Mouse (Mus musculus): ENCODE measurements around the gene Apbb2. TPM values are rescaled to one million over a fixed set of nuclear protein-coding genes. Genes with fewer than 3 reads are reported as not detected.
"Not testable (repeated sequence)": the region's sequence is repeated elsewhere in the genome, so short reads cannot be mapped to it uniquely, and the experiment has no call there.

The Apbb2 gene
- polyA plus RNA-seq, 1 experiment: 71.9 TPM

DNA sequence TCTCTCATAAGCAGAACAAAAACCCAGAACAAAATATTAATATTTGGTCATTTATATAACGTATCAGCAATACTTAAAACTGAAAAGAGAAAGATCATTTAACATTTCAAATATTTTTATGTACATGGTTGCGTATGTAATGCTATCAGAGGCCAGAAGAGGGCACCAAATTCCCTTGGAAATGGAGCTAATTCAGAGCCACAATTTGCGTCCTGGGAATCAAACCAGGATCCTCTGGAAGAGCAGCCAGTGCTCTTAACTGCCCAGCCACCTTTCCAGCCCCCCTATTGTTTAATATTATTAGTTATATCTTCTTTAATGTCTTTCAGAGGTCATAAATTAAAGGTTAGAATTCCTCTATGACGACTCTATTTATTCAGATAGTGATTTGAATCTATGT lies 355.2 kb downstream of the Apbb2 start:
- H3K4me3 ChIP-seq (ENCODE audit: insufficient read depth, low read length): no peak overlapping the region
- H3K4me1 ChIP-seq (ENCODE audit: control insufficient read depth, insufficient read depth, low read length): peaks cover 3% of the 10 kb centered on the region; the same call in 1 of the 2 replicates
- TF ChIP-seq POLR2A (IDR thresholded peaks at IDR 0.05; ENCODE audit: low read depth, low read length) (no peak), CTCF (IDR thresholded peaks at IDR 0.05; ENCODE audit: borderline replicate concordance, insufficient read depth, low read length) (no peak)
- no peak overlapping the region for H3K27ac ChIP-seq (ENCODE audit: insufficient read depth, low read length)

DNA sequence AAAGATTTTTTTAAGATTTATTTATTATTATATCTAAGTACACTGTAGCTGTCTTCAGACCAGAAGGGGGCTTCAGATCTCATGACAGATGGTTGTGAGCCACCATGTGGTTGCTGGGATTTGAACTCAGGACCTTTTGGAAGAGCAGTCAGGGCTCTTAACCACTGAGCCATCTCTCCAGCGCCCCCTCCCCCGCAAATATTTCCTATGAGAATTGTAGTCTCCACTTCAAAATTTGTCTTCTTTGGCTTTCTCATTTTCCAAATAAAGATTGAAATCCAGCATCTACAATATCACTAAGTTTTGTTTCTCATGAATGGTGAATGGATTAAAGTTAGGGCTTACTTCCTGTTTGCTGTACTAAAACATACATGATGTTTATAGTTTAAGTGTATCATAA lies 356.1 kb downstream of the Apbb2 start:
- Histone ChIP-seq H3K4me1 (ENCODE audit: control insufficient read depth, insufficient read depth, low read length) (peaks cover 3% of the 10 kb centered on the region; the same call in 1 of the 2 replicates), H3K27ac (ENCODE audit: insufficient read depth, low read length) (no peak overlapping the region), H3K4me3 (ENCODE audit: insufficient read depth, low read length) (no peak overlapping the region)
- TF ChIP-seq CTCF (IDR thresholded peaks at IDR 0.05; ENCODE audit: borderline replicate concordance, insufficient read depth, low read length) (no peak), POLR2A (IDR thresholded peaks at IDR 0.05; ENCODE audit: low read depth, low read length) (no peak)

DNA sequence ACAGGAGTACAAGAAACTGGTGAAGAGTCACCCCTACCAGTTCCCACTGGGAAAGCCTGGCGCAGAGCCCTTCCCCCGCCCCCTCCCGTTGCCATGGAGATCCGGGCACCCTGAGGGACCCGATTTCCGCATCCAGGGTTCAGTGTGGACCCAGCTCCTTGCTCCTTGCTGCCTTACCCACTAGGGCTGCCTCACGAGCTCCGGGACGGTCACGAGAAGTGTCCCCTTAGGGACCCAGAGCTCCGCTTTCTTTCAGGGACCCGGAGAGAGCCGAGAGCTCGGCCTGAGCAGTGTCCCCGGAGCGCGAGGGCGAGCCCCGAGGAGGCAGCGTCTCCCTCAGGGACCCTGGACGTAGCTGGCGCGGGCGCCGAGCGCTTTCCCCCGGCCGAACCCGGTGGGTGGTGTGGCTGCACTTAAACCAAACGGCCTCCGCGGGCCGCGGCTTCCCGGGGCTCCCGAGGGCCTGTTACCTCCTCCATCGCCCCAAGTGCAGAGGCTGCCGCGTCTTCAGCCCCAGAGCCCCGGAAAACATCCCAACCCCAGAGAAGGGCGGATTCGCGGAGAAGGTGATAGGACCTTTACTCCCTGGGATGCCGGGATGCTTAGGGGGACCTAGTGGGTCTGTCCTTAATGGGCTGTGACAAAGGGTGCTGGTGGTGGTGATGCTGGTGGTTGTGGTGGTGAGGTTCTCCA lies 358.7 kb downstream of the Apbb2 start, which contains the start of gene Nsun7:
Gene Nsun7, plus strand, starts transcription at position 142 of the 693 bp plus-strand sequence.
- peak; percentile 57; the same call in 1 of the 2 replicates for TF ChIP-seq POLR2A (IDR thresholded peaks at IDR 0.05; ENCODE audit: low read depth, low read length)
- no peak for TF ChIP-seq CTCF (IDR thresholded peaks at IDR 0.05; ENCODE audit: borderline replicate concordance, insufficient read depth, low read length)
- Histone ChIP-seq H3K4me1 (ENCODE audit: control insufficient read depth, insufficient read depth, low read length) (peaks cover 3% of the 10 kb centered on the region; the same call in 1 of the 2 replicates), H3K27ac (ENCODE audit: insufficient read depth, low read length) (no peak within 1 kb of the TSS), H3K4me3 (ENCODE audit: insufficient read depth, low read length) (peak within 1 kb of the TSS; percentile 59)

DNA sequence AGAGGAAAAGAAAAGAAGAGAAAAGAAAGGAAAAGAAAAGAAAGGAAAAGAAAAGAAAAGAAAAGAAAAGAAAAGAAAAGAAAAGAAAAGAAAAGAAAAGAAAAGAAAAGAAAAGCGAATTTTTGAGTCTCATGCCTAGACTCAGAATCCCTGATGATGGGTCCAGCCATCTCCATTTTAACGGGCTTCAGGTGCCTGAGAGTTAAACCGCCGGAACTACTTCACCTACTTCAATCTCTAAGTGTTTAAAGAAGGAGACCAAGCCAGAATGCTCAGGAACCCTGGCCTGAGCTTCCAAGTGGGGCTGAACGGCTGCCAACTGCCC lies 359.2 kb downstream of the Apbb2 start:
- H3K27ac ChIP-seq (ENCODE audit: insufficient read depth, low read length); H3K4me1 ChIP-seq (ENCODE audit: control insufficient read depth, insufficient read depth, low read length): not testable (repeated sequence)
- peak overlapping the region; percentile 59 for H3K4me3 ChIP-seq (ENCODE audit: insufficient read depth, low read length)

DNA sequence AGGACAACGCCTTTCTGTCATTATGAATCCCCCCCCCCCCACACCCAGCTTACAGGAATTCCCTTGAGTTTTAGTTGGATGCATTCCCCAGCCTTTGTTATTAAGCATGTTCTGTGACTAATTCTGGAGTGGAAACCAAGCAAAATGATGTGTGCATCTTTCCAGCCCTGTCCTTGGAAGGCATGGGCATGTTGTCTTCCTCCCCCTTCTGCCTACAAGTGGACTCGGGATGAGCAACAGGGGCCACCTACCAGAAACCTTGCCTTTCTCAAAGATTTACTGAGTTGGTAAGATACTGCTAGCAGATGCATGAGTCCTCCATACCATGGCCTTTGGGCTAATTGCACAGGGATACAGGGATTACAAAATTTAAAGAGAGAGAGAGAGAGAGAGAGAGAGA lies 359.6 kb downstream of the Apbb2 start:
- no peak for TF ChIP-seq CTCF (IDR thresholded peaks at IDR 0.05; ENCODE audit: borderline replicate concordance, insufficient read depth, low read length)
- no peak for TF ChIP-seq POLR2A (IDR thresholded peaks at IDR 0.05; ENCODE audit: low read depth, low read length)
- H3K4me3 ChIP-seq (ENCODE audit: insufficient read depth, low read length): no peak overlapping the region
- peaks cover 3% of the 10 kb centered on the region; the same call in 1 of the 2 replicates for H3K4me1 ChIP-seq (ENCODE audit: control insufficient read depth, insufficient read depth, low read length)
- H3K27ac ChIP-seq (ENCODE audit: insufficient read depth, low read length): no peak overlapping the region

DNA sequence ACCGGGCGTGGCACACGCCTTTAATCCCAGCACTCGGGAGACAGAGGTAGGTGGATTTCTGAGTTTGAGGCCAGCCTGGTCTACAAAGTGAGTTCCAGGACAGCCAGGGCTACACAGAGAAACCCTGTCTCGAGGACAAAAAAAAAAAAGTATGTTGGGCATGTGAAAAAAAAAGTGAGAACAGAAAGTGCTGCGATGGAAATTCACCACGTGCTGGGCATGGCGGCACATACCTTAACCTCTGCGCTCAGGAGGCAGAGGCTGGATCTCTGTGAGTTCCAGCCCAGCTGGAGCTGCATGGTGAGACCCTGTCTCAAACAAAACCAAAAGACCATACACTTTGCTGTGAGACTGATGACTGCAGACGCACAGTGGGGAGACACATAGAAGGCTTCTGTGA lies 363.5 kb downstream of the Apbb2 start:
- Histone ChIP-seq H3K4me1 (ENCODE audit: control insufficient read depth, insufficient read depth, low read length) (peaks cover 3% of the 10 kb centered on the region; the same call in 1 of the 2 replicates), H3K27ac (ENCODE audit: insufficient read depth, low read length) (no peak overlapping the region), H3K4me3 (ENCODE audit: insufficient read depth, low read length) (no peak overlapping the region)
- TF ChIP-seq POLR2A (IDR thresholded peaks at IDR 0.05; ENCODE audit: low read depth, low read length) (no peak), CTCF (IDR thresholded peaks at IDR 0.05; ENCODE audit: borderline replicate concordance, insufficient read depth, low read length) (no peak)

DNA sequence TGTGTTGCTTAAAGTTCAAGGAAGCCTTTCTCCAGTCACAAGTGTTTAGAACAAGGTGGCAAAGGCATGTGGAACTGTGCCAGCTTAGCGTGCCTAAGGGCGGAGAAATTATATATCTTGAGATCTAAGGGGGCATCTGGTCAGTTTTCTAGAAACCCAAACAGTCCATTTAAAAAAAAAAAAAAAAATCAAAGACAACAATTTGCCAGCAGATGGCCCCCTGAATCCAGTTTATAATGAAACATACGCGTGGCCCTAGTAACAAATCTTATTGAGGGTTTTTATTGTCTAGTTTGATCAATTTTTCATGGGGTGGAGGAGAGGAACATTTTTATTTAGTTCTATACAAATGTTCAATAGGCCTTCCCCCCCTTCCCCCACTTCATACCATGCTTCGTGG lies 365.4 kb downstream of the Apbb2 start:
- H3K4me1 ChIP-seq (ENCODE audit: control insufficient read depth, insufficient read depth, low read length): no peaks in the 10 kb centered on the region
- H3K4me3 ChIP-seq (ENCODE audit: insufficient read depth, low read length): no peak overlapping the region
- TF ChIP-seq CTCF (IDR thresholded peaks at IDR 0.05; ENCODE audit: borderline replicate concordance, insufficient read depth, low read length) (no peak), POLR2A (IDR thresholded peaks at IDR 0.05; ENCODE audit: low read depth, low read length) (no peak)
- H3K27ac ChIP-seq (ENCODE audit: insufficient read depth, low read length): no peak overlapping the region

Other genes starting within 250 kb of the Apbb2 start
- 21.7 and 39.8 TPM in 2 replicates for gene Uchl1, start 57.3 kb upstream of the Apbb2 start, polyA plus RNA-seq (2011; ENCODE audit: insufficient read length, low read depth, missing spikeins)
- gene Limch1, start 127.0 kb upstream of the Apbb2 start, polyA plus RNA-seq (2011; ENCODE audit: insufficient read length, low read depth, missing spikeins): 27.4 and 44.2 TPM in 2 replicates

Data from embryonic fibroblast, embryonic 13.5 days (primary cell).